Mouse (Mus musculus): ENCODE results near the gene Pbx1. TPM values are rescaled to one million over a fixed set of nuclear protein-coding genes. Genes with fewer than 3 reads are reported as not detected.

Gene Pbx1
- polyA plus RNA-seq, 1 experiment, result 56.8 TPM

- Histone ChIP-seq H3K4me3 (replicated peaks; ENCODE audit: extremely low read depth, low read depth, low read length) (no peak overlapping the region), H3K4me1 (ENCODE audit: control insufficient read depth, insufficient read depth, low read length) (peaks cover 13% of the 10 kb centered on the region)
- WGBS, result 91% methylated on average over 4 of the region's 4 CpGs
- TF ChIP-seq POLR2A (IDR thresholded peaks at IDR 0.05; ENCODE audit: borderline replicate concordance, extremely low read depth, low read depth, low read length), result no peak
- no peak for TF ChIP-seq CTCF (IDR thresholded peaks at IDR 0.05; ENCODE audit: insufficient read depth, low read length)
- DNase-seq, result no peak
Observed at GRCm38 (mm10) chr1:168271207-168271606, 160.9 kb downstream of the Pbx1 start.

GRCm38 (mm10) chr1:168268751-168269623 lies 163.1 kb downstream of the Pbx1 start:
- Histone ChIP-seq H3K4me3 (replicated peaks; ENCODE audit: extremely low read depth, low read depth, low read length) (no peak overlapping the region), H3K4me1 (ENCODE audit: control insufficient read depth, insufficient read depth, low read length) (peaks cover 20% of the 10 kb centered on the region)
- no peak for DNase-seq
- TF ChIP-seq CTCF (IDR thresholded peaks at IDR 0.05; ENCODE audit: insufficient read depth, low read length), result no peak
- TF ChIP-seq POLR2A (IDR thresholded peaks at IDR 0.05; ENCODE audit: borderline replicate concordance, extremely low read depth, low read depth, low read length), result no peak
- WGBS, result 70% methylated on average over 12 of the region's 12 CpGs

- Histone ChIP-seq H3K4me1 (ENCODE audit: control insufficient read depth, insufficient read depth, low read length) (peaks cover 20% of the 10 kb centered on the region), H3K4me3 (replicated peaks; ENCODE audit: extremely low read depth, low read depth, low read length) (no peak overlapping the region)
- TF ChIP-seq POLR2A (IDR thresholded peaks at IDR 0.05; ENCODE audit: borderline replicate concordance, extremely low read depth, low read depth, low read length), result no peak
- TF ChIP-seq CTCF (IDR thresholded peaks at IDR 0.05; ENCODE audit: insufficient read depth, low read length), result no peak
- 72% methylated on average over 4 of the region's 4 CpGs for WGBS
- DNase-seq, result no peak
Observed at GRCm38 (mm10) chr1:168268224-168268623, 163.8 kb downstream of the Pbx1 start.

GRCm38 (mm10) chr1:168265594-168266390 lies 166.3 kb downstream of the Pbx1 start:
- peaks cover 16% of the 10 kb centered on the region for H3K4me1 ChIP-seq (ENCODE audit: control insufficient read depth, insufficient read depth, low read length)
- H3K4me3 ChIP-seq (replicated peaks; ENCODE audit: extremely low read depth, low read depth, low read length), result no peak overlapping the region
- WGBS, result 64% methylated on average over 12 of the region's 12 CpGs
- no peak for DNase-seq
- TF ChIP-seq POLR2A (IDR thresholded peaks at IDR 0.05; ENCODE audit: borderline replicate concordance, extremely low read depth, low read depth, low read length) (no peak), CTCF (IDR thresholded peaks at IDR 0.05; ENCODE audit: insufficient read depth, low read length) (no peak)

- TF ChIP-seq POLR2A (IDR thresholded peaks at IDR 0.05; ENCODE audit: borderline replicate concordance, extremely low read depth, low read depth, low read length) (no peak), CTCF (IDR thresholded peaks at IDR 0.05; ENCODE audit: insufficient read depth, low read length) (no peak)
- no peak overlapping the region for H3K4me3 ChIP-seq (replicated peaks; ENCODE audit: extremely low read depth, low read depth, low read length)
- WGBS, result 94% methylated on average over 5 of the region's 5 CpGs
- H3K4me1 ChIP-seq (ENCODE audit: control insufficient read depth, insufficient read depth, low read length), result peaks cover 16% of the 10 kb centered on the region
- no peak for DNase-seq
Observed at GRCm38 (mm10) chr1:168265090-168265489, 167.0 kb downstream of the Pbx1 start.

GRCm38 (mm10) chr1:168260391-168260790 lies 171.7 kb downstream of the Pbx1 start:
- no peak for DNase-seq
- Histone ChIP-seq H3K4me1 (ENCODE audit: control insufficient read depth, insufficient read depth, low read length) (peaks cover 2% of the 10 kb centered on the region), H3K4me3 (replicated peaks; ENCODE audit: extremely low read depth, low read depth, low read length) (no peak overlapping the region)
- 67% methylated on average over 3 of the region's 3 CpGs for WGBS
- TF ChIP-seq CTCF (IDR thresholded peaks at IDR 0.05; ENCODE audit: insufficient read depth, low read length) (no peak), POLR2A (IDR thresholded peaks at IDR 0.05; ENCODE audit: borderline replicate concordance, extremely low read depth, low read depth, low read length) (no peak)

GRCm38 (mm10) chr1:168258856-168259255 lies 173.2 kb downstream of the Pbx1 start:
- WGBS, result 76% methylated on average over 7 of the region's 7 CpGs
- Histone ChIP-seq H3K4me1 (ENCODE audit: control insufficient read depth, insufficient read depth, low read length) (no peaks in the 10 kb centered on the region), H3K4me3 (replicated peaks; ENCODE audit: extremely low read depth, low read depth, low read length) (no peak overlapping the region)
- DNase-seq, result no peak
- TF ChIP-seq CTCF (IDR thresholded peaks at IDR 0.05; ENCODE audit: insufficient read depth, low read length) (no peak), POLR2A (IDR thresholded peaks at IDR 0.05; ENCODE audit: borderline replicate concordance, extremely low read depth, low read depth, low read length) (no peak)

- TF ChIP-seq POLR2A (IDR thresholded peaks at IDR 0.05; ENCODE audit: borderline replicate concordance, extremely low read depth, low read depth, low read length), result no peak
- no peak for TF ChIP-seq CTCF (IDR thresholded peaks at IDR 0.05; ENCODE audit: insufficient read depth, low read length)
- DNase-seq, result no peak
- peaks cover 6% of the 10 kb centered on the region; the same call in 1 of the 2 replicates for H3K4me1 ChIP-seq (ENCODE audit: control insufficient read depth, insufficient read depth, low read length)
- 95% methylated on average over 9 of the region's 9 CpGs for WGBS
- H3K4me3 ChIP-seq (replicated peaks; ENCODE audit: extremely low read depth, low read depth, low read length), result no peak overlapping the region
Observed at GRCm38 (mm10) chr1:168255347-168255908, 176.6 kb downstream of the Pbx1 start.

- DNase-seq, result no peak
- TF ChIP-seq POLR2A (IDR thresholded peaks at IDR 0.05; ENCODE audit: borderline replicate concordance, extremely low read depth, low read depth, low read length) (no peak), CTCF (IDR thresholded peaks at IDR 0.05; ENCODE audit: insufficient read depth, low read length) (no peak)
Observed at GRCm38 (mm10) chr1:168246968-168247724, 184.9 kb downstream of the Pbx1 start.

More at GRCm38 (mm10) chr1:168246968-168247724, 184.9 kb downstream of the Pbx1 start:
- Histone ChIP-seq H3K4me3 (replicated peaks; ENCODE audit: extremely low read depth, low read depth, low read length) (no peak overlapping the region), H3K4me1 (ENCODE audit: control insufficient read depth, insufficient read depth, low read length) (peaks cover 12% of the 10 kb centered on the region)
- 46% methylated on average over 10 of the region's 10 CpGs for WGBS

All from lung, adult 2 months (tissue).